Mouse (Mus musculus): Measurements from ENCODE around the gene Lsm3. TPM values are rescaled to one million over a fixed set of nuclear protein-coding genes. Genes with fewer than 3 reads are reported as not detected.

The Lsm3 gene
- polyA plus RNA-seq, 1 experiment from 2014 or later = 121 TPM

DNA sequence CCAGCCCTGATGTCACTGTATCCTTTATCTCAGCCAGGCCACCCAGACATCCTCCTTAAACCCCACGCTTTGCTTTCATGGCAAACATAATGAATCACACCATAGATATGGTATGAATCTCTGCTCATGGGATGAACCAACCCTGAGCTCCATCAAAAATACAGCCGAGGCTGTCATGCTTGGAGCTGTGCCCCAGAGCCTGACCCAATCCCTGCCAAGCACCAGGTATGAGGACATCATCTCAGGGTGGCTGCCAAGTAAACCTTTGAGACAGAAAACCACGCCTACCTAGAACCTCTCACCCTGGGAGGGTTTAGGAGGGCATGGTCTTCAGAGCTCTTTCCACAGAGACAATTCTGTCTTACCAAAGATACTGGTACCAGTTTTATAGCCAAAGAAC, 47.3 kb downstream of the Lsm3 start:
- H3K4me1 ChIP-seq (replicated peaks; ENCODE audit: control insufficient read depth, insufficient read depth) = no peaks in the 10 kb centered on the region; the same call in 1 of the 2 replicates
- no peaks in the 10 kb centered on the region for H3K27me3 ChIP-seq (ENCODE audit: control insufficient read depth, insufficient read depth, low read length)
- DNase-seq (ENCODE audit: low spot score) = no peak
- ATAC-seq (ENCODE audit: low FRiP score, low TSS enrichment) = peak; percentile 54; the same call in 1 of the 2 replicates
- WGBS = 61% methylated on average over 3 of the region's 3 CpGs
- no peaks in the 10 kb centered on the region for H3K9me3 ChIP-seq (ENCODE audit: control insufficient read depth, low read length)
- H3K36me3 ChIP-seq (ENCODE audit: control insufficient read depth, insufficient read depth, low read length) = no peaks in the 10 kb centered on the region
- H3K27ac ChIP-seq (replicated peaks) = no peak overlapping the region
- no peak overlapping the region for H3K9ac ChIP-seq (ENCODE audit: low read length)
- no peak overlapping the region for H3K4me2 ChIP-seq (replicated peaks; ENCODE audit: low read depth)
- no peak overlapping the region for H3K4me3 ChIP-seq (ENCODE audit: low read depth, low read length)
- no peak for TF ChIP-seq CTCF (IDR thresholded peaks at IDR 0.05; ENCODE audit: low read depth)
- no peak for TF ChIP-seq EP300 (optimal IDR thresholded peaks at IDR 0.05)

DNA sequence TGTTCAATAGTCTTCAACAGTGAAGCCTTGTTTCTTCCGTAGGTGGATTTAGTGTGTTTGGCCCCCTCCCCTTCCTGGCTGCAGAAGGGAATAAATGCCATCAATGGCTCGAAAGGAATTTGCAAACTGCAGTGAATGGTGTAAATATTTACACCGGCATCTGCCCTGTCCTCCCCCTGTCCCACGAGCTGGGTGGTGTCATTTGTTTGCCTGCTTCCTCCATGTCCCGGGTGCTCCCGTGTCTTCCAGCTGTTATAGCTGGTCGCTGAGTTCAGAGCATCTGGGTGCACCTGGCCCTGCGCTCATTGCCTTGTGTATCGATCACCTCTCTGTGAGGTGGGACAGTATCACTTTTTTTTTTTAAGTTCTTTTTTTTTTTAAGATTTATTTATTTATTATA, 50.7 kb downstream of the Lsm3 start:
- no peak overlapping the region for H3K4me2 ChIP-seq (replicated peaks; ENCODE audit: low read depth)
- DNase-seq (ENCODE audit: low spot score) = no peak
- 15% methylated on average over 9 of the region's 9 CpGs for WGBS
- H3K9me3 ChIP-seq (ENCODE audit: control insufficient read depth, low read length) = no peaks in the 10 kb centered on the region
- H3K4me3 ChIP-seq (ENCODE audit: low read depth, low read length) = no peak overlapping the region
- no peaks in the 10 kb centered on the region for H3K36me3 ChIP-seq (ENCODE audit: control insufficient read depth, insufficient read depth, low read length)
- no peaks in the 10 kb centered on the region for H3K27me3 ChIP-seq (ENCODE audit: control insufficient read depth, insufficient read depth, low read length)
- no peak for ATAC-seq (ENCODE audit: low FRiP score, low TSS enrichment)
- no peak overlapping the region for H3K27ac ChIP-seq (replicated peaks)
- H3K4me1 ChIP-seq (replicated peaks; ENCODE audit: control insufficient read depth, insufficient read depth) = no peaks in the 10 kb centered on the region; the same call in 1 of the 2 replicates
- no peak for TF ChIP-seq CTCF (IDR thresholded peaks at IDR 0.05; ENCODE audit: low read depth)
- TF ChIP-seq EP300 (optimal IDR thresholded peaks at IDR 0.05) = no peak
- H3K9ac ChIP-seq (ENCODE audit: low read length) = no peak overlapping the region

Other genes with a start within 250 kb of the Lsm3 start
- not detected in 2 replicates for gene Wnt7a, start 104.6 kb upstream of the Lsm3 start, polyA plus RNA-seq (2015; fragmentation: Nextera tagmentation; extraction: Ambion mirVana)
- 14.7 TPM in 2 replicates for gene Chchd4, start 42.4 kb upstream of the Lsm3 start, polyA plus RNA-seq (2015; fragmentation: Nextera tagmentation; extraction: Ambion mirVana)
- gene Tmem43, start 42.2 kb upstream of the Lsm3 start, polyA plus RNA-seq (2015; fragmentation: Nextera tagmentation; extraction: Ambion mirVana) = 72.0 and 72.6 TPM in 2 replicates
- gene Xpc, start within 50 bp of the Lsm3 start, polyA plus RNA-seq (2015; fragmentation: Nextera tagmentation; extraction: Ambion mirVana) = 8.9 and 9.3 TPM in 2 replicates
- gene Slc6a6, start 168.1 kb downstream of the Lsm3 start, polyA plus RNA-seq (2015; fragmentation: Nextera tagmentation; extraction: Ambion mirVana) = 55.3 and 66.5 TPM in 2 replicates